Mouse (Mus musculus): ENCODE measurements around the gene Trak2. TPM values are rescaled to one million over a fixed set of nuclear protein-coding genes. Genes with fewer than 3 reads are reported as not detected.
"Not testable (repeated sequence)": the region's sequence is repeated elsewhere in the genome, so short reads cannot be mapped to it uniquely, and the experiment has no call there.

Gene Trak2
- polyA plus RNA-seq, 1 experiment: 57.2 TPM

GRCm38 (mm10) chr1:58859131-58859530 lies 114.1 kb downstream of the Trak2 start:
- H3K27me3 ChIP-seq (ENCODE audit: control insufficient read depth); H3K4me1 ChIP-seq (ENCODE audit: control insufficient read depth); H3K9me3 ChIP-seq (ENCODE audit: control insufficient read depth, low read length); H3K36me3 ChIP-seq (ENCODE audit: control insufficient read depth); H3K4me3 ChIP-seq (replicated peaks): not testable (repeated sequence)

DNA sequence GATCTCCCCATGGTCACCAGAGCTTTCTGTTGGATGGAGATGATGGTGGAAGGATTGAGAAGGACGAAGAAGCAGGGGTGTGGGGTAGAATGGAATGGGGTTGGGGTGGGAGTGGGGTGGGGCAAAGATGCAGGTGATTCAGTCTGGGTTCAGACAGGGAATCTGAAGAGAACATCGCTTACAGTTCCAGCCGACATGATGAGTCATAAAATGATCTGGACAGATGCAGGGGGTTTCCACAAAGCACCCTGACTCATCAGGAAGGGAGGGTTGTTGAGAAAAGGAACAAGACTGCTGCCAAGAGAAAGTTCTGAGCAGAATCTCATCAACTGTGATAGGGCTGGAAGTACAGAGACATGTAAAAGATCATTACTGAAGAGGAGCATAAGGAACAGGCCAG lies 116.4 kb downstream of the Trak2 start:
- H3K36me3 ChIP-seq (ENCODE audit: control insufficient read depth); H3K9me3 ChIP-seq (ENCODE audit: control insufficient read depth, low read length); H3K27me3 ChIP-seq (ENCODE audit: control insufficient read depth); H3K4me3 ChIP-seq (replicated peaks); H3K4me1 ChIP-seq (ENCODE audit: control insufficient read depth): not testable (repeated sequence)

Other genes with a start within 250 kb of the Trak2 start
- 0.05 and 0.08 TPM in 2 replicates for gene Casp8, start 178.1 kb downstream of the Trak2 start, polyA plus RNA-seq (2012)
- 2.2 and 2.5 TPM in 2 replicates for gene Stradb, start 92 bp upstream of the Trak2 start, polyA plus RNA-seq (2012)
- not detected in 2 replicates for gene C2cd6, start 121.5 kb upstream of the Trak2 start, polyA plus RNA-seq (2012)
- 0.07 and 0.23 TPM in 2 replicates for gene Tmem237, start 147.0 kb upstream of the Trak2 start, polyA plus RNA-seq (2012)
- 0.03 and 0.04 TPM in 2 replicates for gene Mpp4, start 190.0 kb upstream of the Trak2 start, polyA plus RNA-seq (2012)